Mouse (Mus musculus) liver, postnatal 0 days (tissue): Measurements from ENCODE around the gene Spint1. TPM values are rescaled to one million over a fixed set of nuclear protein-coding genes. Genes with fewer than 3 reads are reported as not detected.
A peak's percentile ranks its signal among the peaks of the same experiment; 100 is the strongest.

Experiments
- ATAC-seq: fragments of 200-750 bp; cut with Nextera tagmentation; 2 replicates; pipeline ENCODE4 v1.8.0; 2017; ENCODE audit warnings: mild to moderate bottlenecking, moderate library complexity
- DNase-seq: peaks from one replicate; pipeline ENCODE4 v3.0.0-alpha.2; 2016
- H3K27ac ChIP-seq: fragments of 300-500 bp; sonication (generic); 2 replicates; pipeline ENCODE4 v1.5.1; 2014; ENCODE audit warnings: antibody characterized with exemption, moderate library complexity, mild to moderate bottlenecking, low read depth
- H3K27me3 ChIP-seq: fragments of 300-500 bp; sonication (generic); 2 replicates; pipeline ENCODE4 v1.6.1; 2014; ENCODE audit warnings: low read length, control low read depth, mixed read lengths; ENCODE audit not compliant: insufficient read depth
- H3K36me3 ChIP-seq: fragments of 300-500 bp; sonication (generic); replicated peaks from 2 replicates; pipeline ENCODE4 v1.6.1; 2014; ENCODE audit warnings: mild to moderate bottlenecking, control low read depth, low read length, moderate library complexity, mixed read lengths; ENCODE audit not compliant: insufficient read depth
- H3K4me1 ChIP-seq: fragments of 300-500 bp; sonication (generic); 2 replicates; pipeline ENCODE4 v1.6.1; 2014; ENCODE audit warnings: antibody characterized with exemption, mild to moderate bottlenecking, control low read depth; ENCODE audit not compliant: insufficient read depth
- H3K4me2 ChIP-seq: fragments of 300-500 bp; sonication (generic); 2 replicates; pipeline ENCODE4 v1.6.1; 2014; ENCODE audit warnings: low read depth, mild to moderate bottlenecking, low read length, moderate library complexity, mixed read lengths
- H3K4me3 ChIP-seq: fragments of 300-500 bp; sonication (generic); 2 replicates; pipeline ENCODE4 v1.5.1; 2014; ENCODE audit warnings: low read depth, low read length
- H3K9ac ChIP-seq: fragments of 300-500 bp; sonication (generic); replicated peaks from 2 replicates; pipeline ENCODE4 v1.6.1; 2014; ENCODE audit warnings: mild to moderate bottlenecking, moderate library complexity
- H3K9me3 ChIP-seq: fragments of 300-500 bp; sonication (generic); 2 replicates; pipeline ENCODE4 v1.6.1; 2016; ENCODE audit warnings: mild to moderate bottlenecking, control low read depth, low read length, mixed read lengths
- CTCF ChIP-seq: sonication (generic); IDR thresholded peaks from 2 replicates; pipeline ENCODE4 v1.5.1; 2016; ENCODE audit warnings: antibody characterized with exemption, low read depth
- EP300 ChIP-seq: IDR thresholded peaks from 2 replicates; pipeline ENCODE4 v1.6.1; 2016; ENCODE audit warnings: antibody characterized with exemption, low read depth, mild to moderate bottlenecking
- WGBS: fragments of 180-500 bp; shearing (Covaris S2); extraction: QIAGEN DNeasy Blood & Tissue Kit; methylation state at CpG from one replicate; pipeline ENCODE4 v1.1.7; 2014; ENCODE audit not compliant: insufficient replicate concordance; 5-methylcytosine and 5-hydroxymethylcytosine counted together
- polyA plus RNA-seq: library from polyadenylated mRNA; unstranded; fragments of >200 nt; fragmentation: Nextera tagmentation; extraction: Ambion mirVana; gene quantifications from 2 replicates; pipeline ENCODE4 v1.2.1, GENCODE M21; 2015

The Spint1 gene
- polyA plus RNA-seq, 1 experiment from 2014 or later = 0.60 TPM

- peak; percentile 100 for TF ChIP-seq CTCF
- TF ChIP-seq EP300 = no peak; the same call in 1 of the 2 replicates
- H3K36me3 ChIP-seq = peaks cover 25% of the 10 kb centered on the region
- under 1% methylated on average over 31 of the region's 31 CpGs for WGBS
- peak within 1 kb of the TSS; percentile 81 for H3K27ac ChIP-seq
- H3K4me3 ChIP-seq = peak within 1 kb of the TSS; percentile 74
- H3K4me2 ChIP-seq = peak within 1 kb of the TSS; percentile 91
- ATAC-seq (peak; percentile 99), DNase-seq (peak; percentile 99)
- H3K27me3 ChIP-seq = no peaks in the 10 kb centered on the region
- H3K9ac ChIP-seq = peak within 1 kb of the TSS; percentile 82
- peaks cover 13% of the 10 kb centered on the region for H3K4me1 ChIP-seq
- no peaks in the 10 kb centered on the region for H3K9me3 ChIP-seq
These were observed 51.2 kb downstream of the Spint1 start, which contains the start of gene Vps18 for GRCm38 (mm10) chr2:119288270-119288882. Gene Vps18, plus strand, starts transcription at chr2:119288740.

GRCm38 (mm10) chr2:119289014-119289416, 51.9 kb downstream of the Spint1 start:
- TF ChIP-seq EP300 = no peak
- TF ChIP-seq CTCF = no peak
- Histone ChIP-seq H3K4me3 (peak overlapping the region; percentile 74), H3K4me1 (peaks cover 13% of the 10 kb centered on the region), H3K27me3 (no peaks in the 10 kb centered on the region), H3K4me2 (peak overlapping the region; percentile 91), H3K9me3 (no peaks in the 10 kb centered on the region), H3K27ac (peak overlapping the region; percentile 81), H3K36me3 (peaks cover 32% of the 10 kb centered on the region), H3K9ac (peak overlapping the region; percentile 82)
- under 1% methylated on average over 11 of the region's 11 CpGs for WGBS
- DNase-seq (peak; percentile 44), ATAC-seq (peak; percentile 8)

DNA sequence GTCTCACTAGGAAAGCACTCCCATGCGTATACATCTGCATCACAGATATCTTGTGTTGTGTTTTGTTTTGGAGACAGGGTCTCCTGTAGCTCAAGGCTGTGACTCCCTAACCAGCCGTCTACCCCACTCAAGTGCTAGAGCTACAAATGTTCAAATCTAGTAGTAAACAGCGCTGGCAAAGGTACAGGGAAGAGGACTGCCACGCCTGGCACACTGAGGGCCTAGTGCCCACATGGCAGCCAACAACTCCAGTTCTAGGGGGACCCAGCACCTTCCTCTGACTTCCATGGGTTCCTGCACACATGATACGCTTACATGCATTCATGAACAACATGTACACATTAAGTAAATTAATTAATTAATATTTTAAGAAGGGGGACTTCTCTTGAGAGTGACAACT, 55.1 kb downstream of the Spint1 start:
- H3K9ac ChIP-seq = no peak overlapping the region
- 90% methylated on average over 5 of the region's 5 CpGs for WGBS

DNA sequence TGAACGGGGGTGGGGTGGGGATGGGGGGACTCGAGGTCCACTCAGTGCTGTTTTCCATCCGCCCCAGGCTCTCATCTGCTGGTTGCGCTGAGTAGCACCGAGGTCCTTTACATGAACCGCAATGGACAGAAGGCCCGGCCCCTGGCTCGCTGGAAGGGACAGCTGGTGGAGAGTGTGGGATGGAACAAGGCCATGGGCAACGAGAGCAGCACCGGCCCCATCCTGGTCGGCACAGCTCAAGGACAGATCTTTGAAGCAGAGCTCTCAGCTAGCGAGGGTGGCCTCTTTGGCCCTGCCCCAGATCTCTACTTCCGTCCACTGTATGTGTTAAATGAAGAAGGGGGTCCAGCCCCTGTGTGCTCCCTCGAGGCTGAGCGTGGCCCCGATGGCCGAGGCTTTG, 55.7 kb downstream of the Spint1 start:
- TF ChIP-seq EP300 (no peak), CTCF (no peak)
- Histone ChIP-seq H3K27me3 (no peaks in the 10 kb centered on the region), H3K4me1 (peaks cover 11% of the 10 kb centered on the region), H3K4me3 (no peak overlapping the region), H3K27ac (no peak overlapping the region), H3K4me2 (no peak overlapping the region), H3K9ac (no peak overlapping the region), H3K9me3 (no peaks in the 10 kb centered on the region), H3K36me3 (peaks cover 61% of the 10 kb centered on the region)
- no peak for ATAC-seq
- 88% methylated on average over 17 of the region's 17 CpGs for WGBS
- no peak for DNase-seq

More for the DNA sequence above, 55.1 kb downstream of the Spint1 start:
- H3K27me3 ChIP-seq = no peaks in the 10 kb centered on the region
- H3K4me3 ChIP-seq = no peak overlapping the region
- ATAC-seq = no peak
- TF ChIP-seq CTCF = no peak
- TF ChIP-seq EP300 = no peak
- H3K9me3 ChIP-seq = no peaks in the 10 kb centered on the region
- DNase-seq = no peak
- no peak overlapping the region for H3K4me2 ChIP-seq
- H3K4me1 ChIP-seq = peaks cover 16% of the 10 kb centered on the region
- peaks cover 56% of the 10 kb centered on the region for H3K36me3 ChIP-seq
- no peak overlapping the region for H3K27ac ChIP-seq

DNA sequence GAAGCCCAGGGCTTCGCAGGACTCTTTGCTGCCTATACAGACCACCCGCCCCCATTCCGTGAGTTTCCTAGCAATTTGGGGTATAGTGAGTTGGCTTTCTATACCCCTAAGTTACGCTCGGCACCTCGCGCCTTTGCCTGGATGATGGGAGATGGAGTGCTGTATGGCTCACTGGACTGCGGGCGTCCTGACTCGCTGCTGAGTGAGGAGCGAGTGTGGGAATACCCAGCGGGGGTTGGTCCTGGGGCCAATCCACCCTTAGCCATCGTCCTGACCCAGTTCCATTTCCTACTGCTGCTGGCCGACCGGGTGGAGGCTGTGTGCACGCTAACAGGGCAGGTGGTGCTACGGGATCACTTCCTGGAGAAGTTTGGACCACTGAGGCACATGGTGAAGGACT, 56.1 kb downstream of the Spint1 start:
- Histone ChIP-seq H3K4me1 (peaks cover 7% of the 10 kb centered on the region), H3K36me3 (peaks cover 63% of the 10 kb centered on the region), H3K9ac (no peak overlapping the region), H3K9me3 (no peaks in the 10 kb centered on the region), H3K27me3 (no peaks in the 10 kb centered on the region), H3K27ac (no peak overlapping the region), H3K4me2 (no peak overlapping the region), H3K4me3 (no peak overlapping the region)
- TF ChIP-seq CTCF (no peak), EP300 (no peak)
- DNase-seq = no peak
- no peak for ATAC-seq
- WGBS = 89% methylated on average over 17 of the region's 17 CpGs

DNA sequence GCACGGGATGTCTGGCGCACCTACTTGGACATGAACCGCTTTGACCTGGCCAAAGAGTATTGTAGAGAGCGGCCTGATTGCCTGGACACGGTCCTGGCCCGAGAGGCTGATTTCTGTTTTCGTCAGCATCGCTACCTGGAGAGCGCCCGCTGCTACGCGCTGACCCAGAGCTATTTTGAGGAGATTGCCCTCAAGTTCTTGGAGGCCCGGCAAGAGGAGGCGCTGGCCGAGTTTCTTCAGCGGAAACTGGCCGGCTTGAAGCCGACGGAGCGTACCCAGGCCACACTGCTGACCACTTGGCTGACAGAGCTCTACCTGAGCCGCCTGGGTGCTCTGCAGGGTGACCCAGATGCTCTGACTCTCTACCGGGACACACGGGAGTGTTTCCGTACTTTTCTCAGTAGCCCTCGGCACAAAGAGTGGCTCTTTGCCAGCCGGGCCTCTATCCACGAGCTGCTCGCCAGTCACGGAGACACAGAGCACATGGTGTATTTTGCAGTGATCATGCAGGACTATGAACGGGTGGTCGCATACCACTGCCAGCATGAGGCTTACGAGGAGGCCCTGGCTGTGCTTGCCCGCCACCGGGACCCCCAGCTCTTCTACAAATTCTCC, 56.7 kb downstream of the Spint1 start:
- Histone ChIP-seq H3K4me2 (no peak overlapping the region), H3K36me3 (peaks cover 63% of the 10 kb centered on the region), H3K27ac (no peak overlapping the region), H3K27me3 (no peaks in the 10 kb centered on the region), H3K4me3 (no peak overlapping the region), H3K9ac (no peak overlapping the region), H3K4me1 (peaks cover 7% of the 10 kb centered on the region), H3K9me3 (no peaks in the 10 kb centered on the region)
- DNase-seq (no peak), ATAC-seq (no peak)
- WGBS = 92% methylated on average over 34 of the region's 34 CpGs
- TF ChIP-seq EP300 (no peak), CTCF (no peak)
